Mouse (Mus musculus) mouse embryonic stem cell (cell line): Measurements from ENCODE around the gene Mcf2l.

Experiments used
- in situ Hi-C, 2 experiments: fragments of 300-500 bp; cut with MboI; formaldehyde crosslinking; loops; 1 replicate in 1 of 2; 3 replicates in 1 of 2; pipeline ENCODE4 v1.14.3; 2019 to 2020; ENCODE audit warnings: low sequenced_read_pairs in 2 of 2, low pct_unique_long_range_greater_than_20kb in 1 of 2, mixed read lengths in 1 of 2; ENCODE audit not compliant: unreplicated experiment in 1 of 2

Mcf2l gene

GRCm38 (mm10) chr8:12976290-12976689 is 102.7 kb downstream of the Mcf2l start:
- in situ Hi-C loops: no loop called here

- in situ Hi-C loops: no loop called here
These were observed 103.1 kb downstream of the Mcf2l start for GRCm38 (mm10) chr8:12976723-12977122.

GRCm38 (mm10) chr8:12977325-12977724 is 103.7 kb downstream of the Mcf2l start:
- in situ Hi-C loops: no loop called here

GRCm38 (mm10) chr8:12978308-12978707 is 104.7 kb downstream of the Mcf2l start:
- in situ Hi-C loops: no loop called here

DNA sequence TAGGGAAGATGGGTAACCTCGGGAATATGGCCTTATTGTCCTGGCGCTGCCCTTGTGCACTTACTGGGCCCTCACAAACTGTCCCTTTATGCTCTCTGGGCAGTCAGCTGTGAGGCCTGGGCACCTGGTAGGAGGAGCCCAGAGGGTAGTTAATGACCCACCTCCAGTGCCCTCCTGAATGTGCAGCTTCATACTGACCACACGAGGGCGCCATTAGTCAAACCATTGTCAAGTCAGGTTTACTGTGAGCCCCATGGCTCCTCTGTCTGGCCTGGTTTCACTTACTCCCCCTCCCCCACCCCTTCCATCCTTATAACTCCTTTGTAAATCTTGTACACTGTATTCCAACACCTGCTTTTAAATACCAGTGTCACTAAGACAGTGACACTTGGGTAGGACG is 105.1 kb downstream of the Mcf2l start:
- in situ Hi-C loops: no loop called here

GRCm38 (mm10) chr8:12983681-12984467 is 110.3 kb downstream of the Mcf2l start:
- in situ Hi-C loops: no loop called here

DNA sequence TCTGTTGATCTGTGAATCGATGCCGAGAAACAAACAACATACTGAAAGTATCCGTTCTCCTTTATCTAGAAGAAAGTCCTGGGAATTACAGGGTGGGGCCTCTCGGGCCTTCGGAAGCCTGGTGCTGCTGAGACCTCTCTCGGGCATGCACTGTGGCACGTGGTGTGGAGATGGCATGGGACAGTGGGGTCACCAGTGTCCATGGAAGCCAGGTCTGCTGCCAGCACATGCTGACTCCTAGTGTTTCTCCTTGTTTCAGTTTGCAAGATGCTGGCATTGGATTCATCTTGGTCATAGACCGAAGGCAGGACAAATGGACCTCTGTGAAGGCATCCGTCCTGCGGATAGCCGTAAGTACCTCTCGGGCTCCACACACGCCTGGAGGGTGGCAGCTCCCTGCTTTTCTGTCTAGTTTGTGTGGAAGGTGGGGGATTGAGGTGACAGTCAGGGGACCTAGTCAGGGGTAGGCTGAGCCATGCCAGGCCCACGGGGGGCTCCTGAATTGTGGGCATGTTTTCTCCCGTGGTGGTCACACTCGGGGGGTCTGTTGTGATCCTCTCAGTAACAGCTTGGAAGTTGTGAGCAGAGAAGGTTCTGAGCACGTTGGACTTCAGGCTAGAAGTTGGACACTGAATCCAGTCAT is 111.1 kb downstream of the Mcf2l start:
- in situ Hi-C loops: no loop called here

DNA sequence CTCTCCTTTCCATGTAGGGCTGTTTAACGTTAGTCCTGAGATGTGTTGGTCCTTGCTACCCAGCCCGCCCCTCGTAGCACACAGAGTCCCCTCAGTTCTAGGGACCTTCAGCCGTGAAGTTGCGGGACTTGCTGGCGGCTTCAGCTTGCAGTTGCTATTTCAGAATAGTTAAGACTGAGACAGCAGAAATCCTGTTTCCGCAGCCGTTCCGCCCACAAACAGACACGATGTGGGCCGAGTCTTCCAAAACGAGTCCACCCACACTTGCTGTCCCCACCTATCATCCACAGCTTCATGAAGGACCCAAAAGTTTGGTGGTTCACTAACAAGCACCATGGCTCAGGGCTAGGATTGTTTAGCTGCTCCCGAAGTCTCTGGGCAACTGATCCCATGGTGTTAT is 111.7 kb downstream of the Mcf2l start:
- in situ Hi-C loops: no loop called here

GRCm38 (mm10) chr8:12987571-12987970 is 114.0 kb downstream of the Mcf2l start:
- in situ Hi-C loops: no loop called here

- in situ Hi-C loops: no loop called here
These were observed 115.3 kb downstream of the Mcf2l start for GRCm38 (mm10) chr8:12988722-12989430.

- in situ Hi-C loops: no loop called here
These were observed 117.8 kb downstream of the Mcf2l start for GRCm38 (mm10) chr8:12991411-12991810.

- in situ Hi-C loops: no loop called here
These were observed 120.9 kb downstream of the Mcf2l start for GRCm38 (mm10) chr8:12994468-12994867.

- in situ Hi-C loops: no loop called here
These were observed 121.9 kb downstream of the Mcf2l start for GRCm38 (mm10) chr8:12995481-12995880.

GRCm38 (mm10) chr8:12996831-12997275 is 123.2 kb downstream of the Mcf2l start:
- in situ Hi-C loops: no loop called here

DNA sequence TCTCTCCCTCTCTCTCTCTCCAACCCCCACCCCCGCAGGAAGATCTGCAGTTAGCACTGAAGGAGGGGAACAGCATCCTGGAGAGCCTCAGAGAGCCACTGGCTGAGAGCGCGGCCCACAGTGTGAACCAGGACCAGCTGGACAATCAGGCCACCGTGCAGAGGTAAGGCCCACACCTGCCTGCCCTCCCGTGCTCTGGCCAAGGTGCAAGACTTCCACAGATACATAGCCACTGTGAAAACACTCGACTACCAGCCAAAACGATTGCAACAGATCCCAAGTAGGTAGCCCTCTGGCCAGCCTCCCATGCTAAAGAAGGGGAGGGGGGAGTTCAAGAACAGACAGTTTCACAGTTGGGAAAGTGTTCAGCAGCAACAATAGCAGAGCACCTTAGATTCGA is 124.7 kb downstream of the Mcf2l start:
- in situ Hi-C loops: no loop called here

- in situ Hi-C loops: no loop called here
These were observed 126.2 kb downstream of the Mcf2l start for GRCm38 (mm10) chr8:12999793-13000192.

DNA sequence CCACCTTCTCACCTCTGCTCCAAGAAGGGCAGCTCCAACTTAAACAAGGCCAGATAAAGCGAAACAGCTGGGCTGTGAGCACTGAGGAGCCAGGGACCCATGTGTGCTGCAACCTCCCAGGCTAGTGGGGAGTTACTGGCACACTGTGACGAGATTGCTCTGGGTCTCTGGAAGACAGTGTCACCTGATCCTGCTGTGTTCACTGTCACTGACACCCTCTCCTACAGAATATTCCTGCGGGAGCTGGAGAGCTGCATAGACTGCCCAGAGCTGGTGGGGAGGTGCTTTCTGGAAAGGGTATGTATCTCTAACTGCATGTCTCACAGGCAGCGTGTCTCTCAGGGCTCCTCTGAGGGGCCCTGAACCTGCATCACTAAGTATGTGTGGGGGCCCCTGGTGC is 133.9 kb downstream of the Mcf2l start:
- in situ Hi-C loops: no loop called here

DNA sequence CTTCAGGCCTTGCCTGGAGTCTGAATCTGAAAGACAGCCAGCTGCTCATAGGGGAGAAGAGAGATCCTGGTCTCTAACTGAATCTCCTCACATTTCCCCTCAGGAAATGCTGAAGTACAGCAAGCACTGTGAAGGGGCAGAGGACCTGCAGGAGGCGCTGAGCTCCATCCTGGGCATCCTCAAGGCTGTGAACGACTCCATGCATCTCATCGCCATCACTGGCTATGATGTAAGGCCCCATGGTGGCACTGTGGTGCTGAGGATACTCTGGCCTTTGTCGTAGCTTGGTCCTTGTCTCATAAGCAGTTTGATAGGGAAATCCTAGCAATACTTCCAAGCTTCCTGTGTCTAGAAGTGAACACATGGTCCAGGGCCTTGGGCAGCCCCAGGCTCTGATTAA is 136.7 kb downstream of the Mcf2l start:
- in situ Hi-C loops: no loop called here

- in situ Hi-C loops: no loop called here
These were observed 146.0 kb downstream of the Mcf2l start for GRCm38 (mm10) chr8:13019560-13019959.
